Mouse (Mus musculus) thymus, adult 2 months (tissue): ENCODE measurements around the gene Dennd2c.

Experiments used
- CTCF ChIP-seq: fragments of 200-500 bp; IDR thresholded peaks from 2 replicates; pipeline ENCODE4 v1.5.1; 2012; ENCODE audit warnings: mild to moderate bottlenecking, control low read depth, low read length, moderate library complexity, borderline replicate concordance; ENCODE audit not compliant: control insufficient read depth, poor library complexity, insufficient read depth; ENCODE audit errors: extremely low read depth
- POLR2A ChIP-seq: fragments of 200-500 bp; IDR thresholded peaks from 2 replicates; pipeline ENCODE4 v1.6.1; 2012; ENCODE audit warnings: mild to moderate bottlenecking, low read length, control low read depth, moderate library complexity; ENCODE audit not compliant: control insufficient read depth, poor library complexity, insufficient read depth; ENCODE audit errors: extremely low read depth

DNA sequence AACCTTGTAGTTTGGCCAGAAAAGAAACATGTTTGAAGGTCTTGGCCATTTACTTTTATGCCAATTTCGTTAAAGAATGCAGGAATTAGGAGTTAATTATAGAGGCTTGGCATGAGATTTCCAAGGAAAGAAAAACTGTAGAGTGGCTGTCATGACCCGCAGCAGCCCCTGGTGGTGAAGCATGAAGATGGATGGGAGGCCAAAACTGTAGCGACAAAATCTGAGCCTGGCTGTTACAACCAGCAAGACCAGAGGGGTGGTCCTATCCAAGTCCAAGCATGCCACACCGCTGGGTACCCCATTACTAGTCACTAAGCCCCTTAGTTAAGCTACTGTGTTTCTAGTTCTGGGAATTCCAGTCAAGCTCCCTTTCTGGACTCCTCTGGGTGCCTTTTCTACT, 78.8 kb downstream of the Dennd2c start:
- TF ChIP-seq POLR2A (no peak), CTCF (no peak)
